Mouse (Mus musculus): ENCODE measurements around the gene Gmppa.

Gmppa gene

GRCm38 (mm10) chr1:75456746-75457564 is 21.2 kb downstream of the Gmppa start:
- DNase-seq = peak; percentile 17 to 22

- no peak for DNase-seq
Measured at GRCm38 (mm10) chr1:75457710-75458024, 21.9 kb downstream of the Gmppa start.

GRCm38 (mm10) chr1:75458025-75458788 is 22.5 kb downstream of the Gmppa start:
- DNase-seq = peak; percentile 42 to 54

GRCm38 (mm10) chr1:75458789-75459684 is 23.3 kb downstream of the Gmppa start:
- peak; percentile 35 to 47 for DNase-seq

GRCm38 (mm10) chr1:75460297-75460696 is 24.6 kb downstream of the Gmppa start:
- no peak for DNase-seq

GRCm38 (mm10) chr1:75462636-75463035 is 26.9 kb downstream of the Gmppa start:
- no peak for DNase-seq

GRCm38 (mm10) chr1:75463652-75464204 is 28.0 kb downstream of the Gmppa start:
- DNase-seq = no peak

- peak; percentile 77 to 82 for DNase-seq
Measured at GRCm38 (mm10) chr1:75467215-75467927, 31.6 kb downstream of the Gmppa start.

GRCm38 (mm10) chr1:75469287-75469825 is 33.6 kb downstream of the Gmppa start:
- DNase-seq = peak in 1 of 2 experiments; percentile 19

GRCm38 (mm10) chr1:75476441-75476840 is 40.7 kb downstream of the Gmppa start:
- DNase-seq = peak in 1 of 2 experiments; percentile 21

- DNase-seq = peak; percentile 84 to 88
Measured at GRCm38 (mm10) chr1:75477264-75477965, 41.7 kb downstream of the Gmppa start.

GRCm38 (mm10) chr1:75477966-75478290 is 42.2 kb downstream of the Gmppa start:
- no peak for DNase-seq

GRCm38 (mm10) chr1:75478497-75478896 is 42.8 kb downstream of the Gmppa start:
- peak; percentile 59 to 82 for DNase-seq

GRCm38 (mm10) chr1:75478916-75479634 is 43.3 kb downstream of the Gmppa start, which contains the start of the genes Chpf and Tmem198:
Gene Chpf (minus strand): TSS chr1:75479307.
Gene Tmem198 (plus strand): TSS chr1:75479532.
- peak; percentile 98 for DNase-seq

- no peak for DNase-seq
Measured at GRCm38 (mm10) chr1:75479635-75479989, 43.9 kb downstream of the Gmppa start.

GRCm38 (mm10) chr1:75480036-75480435 is 44.3 kb downstream of the Gmppa start:
- peak in 1 of 2 experiments; percentile 23 for DNase-seq

GRCm38 (mm10) chr1:75480735-75481134 is 45.0 kb downstream of the Gmppa start:
- no peak for DNase-seq

GRCm38 (mm10) chr1:75486561-75486960 is 50.8 kb downstream of the Gmppa start:
- peak in 1 of 2 experiments; percentile 19 for DNase-seq

GRCm38 (mm10) chr1:75487040-75487404 is 51.3 kb downstream of the Gmppa start:
- no peak for DNase-seq

- DNase-seq = peak; percentile 73 to 75
Measured at GRCm38 (mm10) chr1:75487405-75488161, 51.9 kb downstream of the Gmppa start.
